Mouse (Mus musculus) spleen, adult 2 months (tissue): Measurements from ENCODE around the gene Map4k4.

Experiments used
- CTCF ChIP-seq: fragments of 200-500 bp; IDR thresholded peaks from 2 replicates; pipeline ENCODE4 v1.5.1; 2011; ENCODE audit warnings: mild to moderate bottlenecking, inconsistent platforms; ENCODE audit not compliant: insufficient read depth, insufficient read length, insufficient replicate concordance; ENCODE audit errors: extremely low read depth
- POLR2A ChIP-seq: fragments of 200-500 bp; IDR thresholded peaks from 2 replicates; pipeline ENCODE4 v1.6.1; 2011; ENCODE audit warnings: low read depth, low read length, inconsistent platforms

- no peak for TF ChIP-seq CTCF
- no peak for TF ChIP-seq POLR2A
Measured at GRCm38 (mm10) chr1:40022472-40023135, 121.9 kb downstream of the Map4k4 start.
